Mouse (Mus musculus) megakaryocyte progenitor cell, adult 5-6 weeks (primary cell): ENCODE results near the gene Nceh1. TPM values are rescaled to one million over a fixed set of nuclear protein-coding genes. Genes with fewer than 3 reads are reported as not detected.

Experiments used
- ATAC-seq: replicated peaks from 2 replicates; pipeline ENCODE4 v1.8.0; 2016; ENCODE audit warnings: mild to moderate bottlenecking, moderate TSS enrichment, inconsistent platforms; ENCODE audit not compliant: poor library complexity
- total RNA-seq, 2 experiments: library from RNA; stranded (forward) in 1 of 2; stranded (reverse) in 1 of 2; fragments of 157-497, 149-512 nt in 1 of 2; fragments of 200-1000 nt in 1 of 2; gene quantifications; 2 replicates each; pipeline versions ENCODE4 v1.2.3 to v1.2.4; 2015 to 2017

Gene Nceh1
- total RNA-seq, 2 experiments from 2014 or later, result 16.8 to 17.6 TPM

DNA sequence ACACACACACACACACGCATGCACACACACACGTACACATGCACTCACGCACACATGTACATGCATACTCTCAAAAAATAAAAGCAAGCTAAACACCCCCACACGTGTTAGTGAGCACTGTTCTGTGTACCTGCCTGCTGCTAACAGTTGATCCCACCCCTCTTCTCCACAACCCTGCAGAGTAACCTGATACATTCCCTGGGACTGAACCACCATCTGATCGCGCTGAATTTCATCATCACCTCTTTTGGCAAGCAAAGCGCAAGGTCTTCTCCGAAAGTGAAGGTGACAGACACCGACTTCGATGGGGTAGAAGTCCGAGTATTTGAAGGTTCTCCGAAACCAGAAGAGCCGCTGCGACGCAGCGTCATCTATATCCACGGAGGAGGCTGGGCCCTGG is 39.7 kb downstream of the Nceh1 start:
- ATAC-seq, result no peak

DNA sequence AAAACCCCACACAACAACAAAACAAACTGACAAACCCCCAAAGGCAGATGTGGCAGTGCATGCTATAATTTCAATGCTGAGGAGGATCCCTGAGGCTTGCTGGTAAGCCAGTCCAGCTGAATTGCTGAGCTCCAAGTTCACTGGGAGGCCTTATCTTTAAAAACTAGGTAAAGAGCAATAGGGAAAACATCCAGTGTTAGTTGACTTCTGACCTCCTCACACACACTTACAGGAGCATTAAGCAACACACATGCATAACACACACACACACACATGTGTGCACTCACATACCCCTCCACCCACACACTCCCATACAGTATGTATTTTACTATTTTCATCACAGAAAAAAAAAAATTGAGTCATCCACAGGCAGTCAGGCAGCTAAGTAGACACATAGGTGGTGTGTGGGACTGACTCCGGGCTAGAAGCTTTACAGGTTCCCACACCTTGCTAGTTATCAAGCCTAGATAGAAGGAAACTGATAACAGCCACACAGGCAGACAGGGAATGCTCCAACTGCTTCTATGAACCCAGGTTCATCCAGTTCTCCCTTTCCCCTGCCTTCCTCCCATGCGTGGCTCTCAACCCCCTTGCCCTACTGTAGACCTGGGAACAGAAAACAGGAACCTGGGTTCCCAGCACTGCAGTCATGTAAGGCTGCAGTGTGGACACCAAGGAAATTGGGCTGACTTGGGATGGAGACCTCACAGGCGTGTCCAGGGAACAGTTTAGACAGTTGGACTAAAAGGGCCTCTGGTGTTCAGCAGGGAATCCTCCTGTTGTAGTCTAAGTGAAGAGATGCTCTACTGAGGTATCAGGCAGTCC is 45.1 kb downstream of the Nceh1 start:
- ATAC-seq, result peak; percentile 49; the same call in 1 of the 2 replicates

DNA sequence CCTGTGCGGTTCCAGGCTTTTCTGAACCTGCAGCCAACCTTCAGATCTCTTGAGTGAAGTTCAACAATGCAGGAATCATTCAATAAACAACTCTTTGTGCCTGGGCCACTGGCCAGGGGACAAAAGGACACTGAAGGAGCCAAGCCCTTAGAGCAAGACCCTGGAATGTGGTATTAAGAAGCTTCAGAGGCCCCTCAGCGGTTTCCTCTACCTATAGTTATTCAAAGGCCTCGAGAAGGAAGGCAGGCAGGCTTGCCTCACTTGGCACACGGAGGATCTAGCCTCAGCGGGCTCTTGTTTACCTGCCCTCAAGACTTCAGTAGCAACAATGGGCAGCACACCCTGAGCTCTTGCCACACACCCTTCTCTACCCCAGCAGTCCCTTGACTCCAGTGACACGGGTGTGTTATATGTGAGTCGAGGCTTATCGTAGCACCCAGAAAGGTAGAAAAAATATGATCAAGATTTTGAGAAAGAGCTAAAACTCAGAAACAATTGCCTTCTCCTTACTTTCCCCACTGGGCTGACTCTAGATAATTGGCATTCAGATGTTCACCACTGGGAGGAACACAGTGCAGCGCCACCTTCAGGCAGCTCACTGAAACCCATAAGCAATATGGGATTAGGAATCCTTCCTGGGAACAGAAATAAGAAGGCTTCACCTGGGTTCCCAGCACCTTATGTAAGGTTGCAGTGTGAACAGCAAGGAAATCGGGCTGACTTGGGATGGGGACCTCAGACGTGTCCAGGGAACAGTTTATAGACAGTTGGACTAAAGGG is 46.0 kb downstream of the Nceh1 start:
- peak; percentile 87 for ATAC-seq

DNA sequence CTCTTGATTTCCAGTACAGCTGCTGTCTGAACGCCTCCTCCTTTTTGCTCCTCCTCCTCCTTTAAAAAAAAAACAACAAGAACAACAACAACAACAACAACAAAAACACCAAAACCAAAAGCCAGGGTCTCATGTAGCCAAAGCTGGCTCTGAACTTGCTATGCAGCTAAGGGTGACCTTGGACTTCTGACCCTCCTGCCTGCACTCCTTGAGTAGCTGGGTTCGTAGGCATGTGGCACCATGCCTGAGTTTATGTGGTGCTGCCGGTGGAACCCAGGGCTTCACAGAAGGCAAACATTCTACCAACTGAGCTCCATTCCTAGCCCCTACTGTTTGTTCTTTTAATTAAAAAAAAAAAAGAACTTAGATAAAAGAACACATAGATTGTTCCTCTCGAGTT is 50.6 kb downstream of the Nceh1 start:
- no peak for ATAC-seq

DNA sequence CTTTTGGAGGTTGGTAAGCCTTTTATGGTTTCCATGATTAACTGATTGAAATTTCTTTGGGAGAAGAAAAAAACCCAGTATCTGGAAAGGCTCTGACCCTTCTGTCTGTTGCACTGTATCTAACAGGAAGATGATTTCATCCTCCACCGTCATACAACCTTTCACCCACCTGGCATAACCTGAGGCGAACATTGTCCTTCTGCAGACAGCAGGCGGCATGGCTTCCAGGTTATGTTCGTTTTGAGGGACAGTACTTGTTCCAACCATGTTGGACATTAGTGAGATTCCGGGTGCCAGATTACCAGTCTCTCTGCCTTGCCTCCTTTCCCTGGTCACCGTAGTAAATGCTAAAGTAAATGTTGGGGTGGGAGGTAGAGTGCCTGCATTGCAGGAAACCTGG is 51.1 kb downstream of the Nceh1 start:
- no peak for ATAC-seq

DNA sequence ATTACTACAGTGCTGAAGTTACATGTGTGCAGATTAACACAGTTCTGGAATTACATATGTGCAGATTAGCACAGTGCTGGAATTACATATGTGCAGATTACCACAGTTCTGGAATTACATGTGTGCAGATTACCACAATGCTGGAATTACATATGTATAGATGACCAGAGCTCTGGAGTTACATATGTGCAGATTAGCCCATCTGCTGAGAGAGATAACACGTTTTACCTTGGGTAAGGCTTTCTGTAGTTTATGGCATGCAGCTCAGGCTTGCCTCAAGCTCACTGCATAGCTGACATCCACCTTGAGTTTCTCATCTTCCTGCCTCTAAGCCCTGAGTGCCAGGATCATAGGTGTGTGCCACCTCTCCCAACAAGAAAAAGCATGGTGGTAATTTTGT is 52.2 kb downstream of the Nceh1 start:
- ATAC-seq, result peak; percentile 41

DNA sequence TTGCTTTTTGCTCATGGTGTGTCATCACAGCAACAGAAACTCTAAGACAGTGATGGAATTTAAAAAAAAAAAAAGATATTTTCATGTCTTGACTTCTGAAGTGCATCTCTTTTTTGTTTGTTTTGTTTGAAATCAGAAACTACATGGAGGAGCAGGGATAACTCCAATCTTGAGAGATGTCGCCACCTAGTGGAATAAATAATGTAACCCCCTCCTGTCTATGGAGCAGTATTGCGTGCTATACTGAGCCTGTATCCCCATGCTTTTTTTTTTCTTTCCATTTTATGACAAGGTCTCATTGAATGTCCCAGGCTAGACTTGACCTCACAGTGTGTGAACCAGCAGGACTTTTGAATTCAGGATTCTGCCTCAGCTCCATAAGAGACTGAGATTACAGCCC is 54.5 kb downstream of the Nceh1 start:
- ATAC-seq, result peak; percentile 92

DNA sequence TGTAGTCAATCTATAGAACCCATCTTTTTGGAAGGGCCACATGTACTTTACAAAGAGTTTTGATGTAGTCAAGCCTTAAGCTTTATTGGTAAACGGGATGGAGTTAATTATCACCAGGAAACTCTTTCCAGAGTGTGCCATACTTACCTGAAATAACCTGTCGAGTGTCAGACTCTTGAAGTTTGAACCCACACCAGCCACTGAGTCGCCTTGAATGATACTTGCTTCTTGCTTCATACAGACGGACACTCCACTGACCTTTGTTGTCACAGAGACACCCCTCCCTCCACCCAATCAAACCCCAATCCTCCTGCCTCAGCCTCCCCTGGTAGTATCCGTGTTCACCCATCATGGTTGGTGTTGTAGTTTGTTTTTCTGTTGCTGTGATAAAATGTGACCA is 55.8 kb downstream of the Nceh1 start:
- no peak for ATAC-seq

DNA sequence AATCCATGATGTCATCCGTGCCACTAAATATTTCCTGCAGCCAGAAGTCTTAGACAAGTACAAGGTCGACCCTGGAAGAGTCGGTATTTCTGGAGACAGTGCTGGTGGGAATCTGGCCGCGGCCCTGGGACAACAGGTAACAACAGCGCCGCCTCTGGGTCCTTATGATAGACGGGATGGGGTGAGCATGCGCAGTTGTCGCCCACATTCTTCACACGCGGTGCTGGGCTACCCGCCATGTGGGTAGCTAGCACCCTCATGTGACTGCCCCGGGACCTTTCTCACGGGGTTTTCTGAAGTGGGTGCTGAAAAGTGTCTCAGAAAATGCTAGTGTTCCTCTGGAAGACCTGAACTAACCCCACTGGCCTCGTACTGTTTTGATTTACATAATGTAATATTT is 56.8 kb downstream of the Nceh1 start:
- no peak for ATAC-seq

DNA sequence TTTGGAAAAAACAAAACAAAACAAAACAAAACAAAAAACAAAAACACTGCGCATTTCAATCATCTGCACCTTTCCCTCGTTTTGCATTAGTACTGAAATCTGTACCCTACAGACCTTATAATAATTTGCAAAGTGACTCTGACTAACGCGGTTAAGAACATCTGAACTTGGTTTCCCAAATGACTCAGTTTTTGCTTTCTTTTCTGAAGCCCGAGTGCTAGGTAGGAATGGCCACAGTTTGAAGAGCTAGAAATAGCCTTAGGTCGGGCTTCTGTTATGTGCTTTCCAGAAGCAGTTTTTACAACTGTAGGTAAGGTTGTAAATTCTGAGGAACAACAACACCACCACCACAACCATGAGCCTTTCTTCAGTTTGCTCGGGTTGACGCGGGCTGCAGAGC is 59.1 kb downstream of the Nceh1 start:
- no peak for ATAC-seq

DNA sequence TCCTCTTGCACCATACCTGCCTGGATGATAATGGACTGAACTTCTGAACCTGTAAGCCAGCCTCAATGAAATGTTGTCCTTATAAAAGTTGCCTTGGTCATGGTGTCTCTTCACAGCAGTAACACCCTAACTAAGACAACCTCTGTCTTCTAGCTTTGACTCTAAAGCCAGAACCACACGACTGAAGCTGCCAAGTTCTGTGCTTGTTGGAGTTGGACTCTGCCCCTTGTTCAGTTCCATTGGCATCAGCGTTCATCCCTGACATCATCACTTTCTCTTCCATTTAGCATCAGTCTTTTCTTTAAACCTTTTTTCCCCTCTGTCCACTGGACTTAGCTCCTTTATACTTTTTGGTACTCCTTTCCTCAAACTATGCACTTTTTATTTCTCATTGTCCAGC is 63.4 kb downstream of the Nceh1 start:
- ATAC-seq, result no peak

DNA sequence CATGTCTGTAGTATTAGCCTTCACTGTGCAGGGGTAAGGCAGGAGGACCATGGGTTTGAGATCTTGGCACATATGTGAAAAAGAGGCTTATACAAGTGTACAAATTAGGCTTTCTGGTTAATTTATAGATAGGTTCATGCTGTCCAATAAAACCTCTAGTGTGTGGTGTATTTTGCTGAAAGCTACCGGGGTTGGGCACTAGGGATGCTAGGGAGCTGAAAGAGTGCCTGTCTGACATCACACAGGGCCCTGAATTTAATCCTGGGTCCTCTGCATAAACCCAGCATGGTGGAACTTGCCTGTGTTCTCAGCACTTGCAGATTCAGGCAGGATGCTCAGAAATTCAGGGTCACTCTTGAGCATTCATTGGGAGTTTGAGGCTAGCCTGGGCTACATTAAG is 65.0 kb downstream of the Nceh1 start:
- peak; percentile 39; the same call in 1 of the 2 replicates for ATAC-seq

DNA sequence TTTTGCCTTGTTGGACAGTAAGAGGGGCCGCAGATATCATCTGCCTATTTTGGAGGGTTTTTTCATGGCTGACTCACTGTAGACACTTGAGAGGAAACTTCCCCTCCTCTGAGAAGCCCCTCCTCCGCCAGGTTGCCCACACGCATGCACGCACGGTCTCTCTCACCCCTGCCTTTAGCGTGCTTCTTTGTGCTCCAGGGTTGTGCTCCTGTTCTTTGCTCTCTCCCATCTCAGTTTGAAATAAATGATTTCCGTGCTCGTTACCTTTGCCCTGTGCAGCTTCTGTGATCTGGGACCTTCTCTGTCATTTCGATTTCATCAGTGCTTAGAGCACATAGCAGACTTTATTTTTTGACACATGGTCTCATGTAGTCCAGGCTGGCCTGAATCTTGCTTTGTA is 66.3 kb downstream of the Nceh1 start:
- ATAC-seq, result no peak

DNA sequence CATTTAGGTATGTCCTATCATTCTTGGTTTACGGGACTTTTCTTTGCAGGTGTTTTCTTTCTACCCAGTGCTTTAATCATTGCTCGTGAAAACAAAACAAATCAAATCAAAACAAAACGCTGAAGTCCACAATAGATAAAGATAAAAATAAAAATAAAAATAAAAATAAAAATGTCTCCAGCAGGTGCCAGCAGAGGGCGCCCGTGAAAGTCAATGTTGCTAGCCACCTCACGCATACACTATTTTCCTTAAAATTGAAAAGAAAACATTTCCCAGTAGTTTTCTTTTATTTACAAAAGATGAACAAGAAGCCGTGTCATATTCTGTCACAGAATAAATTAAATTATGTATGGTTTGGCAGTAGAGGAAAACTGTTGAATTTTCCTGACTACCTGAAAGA is 68.2 kb downstream of the Nceh1 start:
- ATAC-seq, result 0 out of 2 replicates have a peak, but pooled peaks have one; percentile 42

DNA sequence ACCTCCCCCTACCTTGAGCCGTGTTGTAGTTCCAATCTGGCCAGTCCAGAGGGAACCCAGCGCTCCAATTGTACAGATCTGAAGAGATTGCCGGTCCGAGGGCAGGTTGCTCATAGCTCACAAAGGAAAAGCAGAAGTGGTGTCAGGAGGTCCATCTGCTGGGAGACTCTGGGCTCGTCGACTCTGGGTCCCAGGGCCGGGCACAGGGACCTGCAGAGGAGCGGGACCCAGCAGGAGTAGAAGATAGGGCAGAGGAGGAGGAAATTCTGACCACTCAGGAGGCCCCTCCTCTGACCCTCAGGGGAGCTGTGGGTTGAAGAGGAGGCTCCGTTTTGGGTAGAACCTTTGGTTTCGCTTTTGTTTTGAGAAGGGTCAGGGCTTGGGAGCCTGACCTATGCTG is 75.7 kb downstream of the Nceh1 start:
- peak; percentile 98 for ATAC-seq

DNA sequence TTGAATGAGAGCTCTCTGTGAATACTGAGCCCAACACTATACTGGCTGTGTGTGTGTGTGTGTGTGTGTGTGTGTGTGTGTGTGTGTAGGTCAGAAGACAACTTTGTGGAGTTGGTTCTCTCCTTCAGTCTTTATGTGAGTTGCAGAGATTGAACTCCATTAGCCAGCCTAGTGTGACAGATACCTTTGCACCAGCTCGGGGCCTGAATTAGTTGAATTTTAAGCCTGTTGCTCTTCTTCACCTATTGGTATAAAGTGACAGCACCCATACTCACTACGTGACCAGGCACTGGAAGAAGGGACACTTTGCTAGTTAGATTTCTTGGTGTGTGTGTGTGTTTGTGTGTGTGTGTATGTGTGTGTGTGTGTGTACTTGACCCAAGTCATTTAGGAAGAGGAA is 77.6 kb downstream of the Nceh1 start:
- no peak for ATAC-seq

DNA sequence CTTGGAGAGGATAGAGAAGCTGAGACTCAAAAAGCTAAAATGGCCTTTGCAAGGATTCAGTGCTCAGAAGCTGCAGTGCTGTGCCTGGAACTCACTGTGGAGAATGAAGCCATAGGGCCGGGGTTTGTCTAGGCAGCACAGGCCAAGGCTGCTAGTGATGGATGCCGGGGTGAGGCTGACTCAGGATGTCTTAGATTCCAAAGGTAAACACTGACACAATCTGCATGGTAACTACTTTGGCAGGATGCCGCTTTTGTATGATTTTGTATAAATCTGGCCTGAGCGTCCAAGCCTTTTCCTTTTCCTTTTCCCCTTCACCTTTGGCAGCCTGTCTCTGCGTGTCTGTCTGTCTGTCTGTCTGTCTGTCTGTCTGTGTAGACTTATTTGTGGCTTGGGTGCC is 84.6 kb downstream of the Nceh1 start:
- no peak for ATAC-seq

DNA sequence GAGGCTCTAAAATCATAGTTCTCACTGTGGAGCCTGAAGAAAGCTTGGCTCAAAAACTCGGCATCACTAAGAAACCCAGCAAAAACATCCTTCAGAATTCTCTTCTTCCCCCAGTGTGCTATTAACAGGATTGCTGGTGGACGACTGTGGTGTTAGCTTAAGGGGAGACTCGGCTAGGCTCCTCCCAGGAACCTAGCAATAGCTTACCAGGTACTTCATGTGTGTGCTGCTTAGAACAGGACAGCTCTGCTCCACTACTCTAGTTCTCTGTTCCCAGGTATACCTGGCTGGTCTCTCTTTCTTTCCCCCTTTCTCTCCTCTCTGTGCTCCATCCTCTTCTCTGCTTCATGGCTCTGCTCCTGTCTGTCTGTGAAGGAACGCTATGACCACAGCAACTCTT is 85.1 kb downstream of the Nceh1 start:
- no peak for ATAC-seq

DNA sequence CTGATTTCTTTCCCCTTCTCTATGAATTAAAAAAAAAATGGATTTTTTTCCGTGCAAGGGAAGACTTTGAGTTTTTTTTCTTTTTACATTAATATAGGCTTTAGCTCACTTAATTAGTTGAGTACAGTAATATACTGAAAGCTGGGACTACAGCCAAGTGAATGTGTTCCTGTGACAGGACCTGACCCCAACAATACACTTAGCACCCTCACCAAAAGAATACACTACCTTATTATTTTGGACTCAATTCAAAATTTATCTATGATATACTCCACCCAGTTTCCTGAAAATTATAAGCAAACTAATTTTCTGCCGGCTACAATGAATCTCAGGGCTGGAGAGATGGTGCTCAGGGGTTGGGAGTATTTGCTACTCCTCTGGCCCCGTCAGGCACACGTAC is 86.4 kb downstream of the Nceh1 start:
- ATAC-seq, result no peak

DNA sequence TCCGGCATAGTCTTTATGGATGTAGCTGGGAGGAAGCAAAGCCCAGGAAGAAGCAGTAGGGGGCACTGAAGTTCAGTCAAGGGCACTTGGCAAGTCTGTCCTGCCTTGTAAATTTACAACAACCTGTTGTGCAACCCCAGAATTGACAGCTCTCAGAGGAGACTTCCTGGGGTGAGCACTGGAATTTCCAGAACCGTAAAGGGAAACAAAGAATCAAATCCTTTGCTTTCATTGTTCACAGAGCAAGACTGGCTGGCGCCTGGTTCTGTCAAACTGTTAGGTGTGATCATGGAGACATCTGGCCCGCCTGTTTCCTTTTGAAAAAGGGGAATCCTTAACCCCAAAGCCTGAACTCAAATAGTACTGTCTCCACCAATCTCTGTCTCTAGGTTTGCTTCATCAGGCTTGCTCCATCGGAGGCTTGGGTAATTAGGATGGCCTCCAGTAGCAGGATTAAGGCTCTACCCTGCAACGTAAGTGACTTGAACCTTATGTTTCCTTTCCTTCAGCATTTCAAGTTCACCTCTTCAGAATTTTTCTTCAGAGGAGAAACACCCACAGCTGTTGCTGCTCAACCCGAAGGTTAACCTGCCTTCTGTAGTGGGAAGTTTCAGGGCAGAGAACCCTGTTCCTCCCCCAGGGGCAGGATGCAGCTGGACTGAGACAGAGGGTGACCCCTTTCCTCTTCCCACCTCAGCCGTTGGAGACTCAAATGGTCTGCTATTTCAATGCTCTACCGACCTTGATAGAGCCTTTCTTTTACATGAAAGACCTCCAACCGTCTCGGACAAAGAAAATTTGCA is 87.6 kb downstream of the Nceh1 start:
- ATAC-seq, result peak; percentile 95

DNA sequence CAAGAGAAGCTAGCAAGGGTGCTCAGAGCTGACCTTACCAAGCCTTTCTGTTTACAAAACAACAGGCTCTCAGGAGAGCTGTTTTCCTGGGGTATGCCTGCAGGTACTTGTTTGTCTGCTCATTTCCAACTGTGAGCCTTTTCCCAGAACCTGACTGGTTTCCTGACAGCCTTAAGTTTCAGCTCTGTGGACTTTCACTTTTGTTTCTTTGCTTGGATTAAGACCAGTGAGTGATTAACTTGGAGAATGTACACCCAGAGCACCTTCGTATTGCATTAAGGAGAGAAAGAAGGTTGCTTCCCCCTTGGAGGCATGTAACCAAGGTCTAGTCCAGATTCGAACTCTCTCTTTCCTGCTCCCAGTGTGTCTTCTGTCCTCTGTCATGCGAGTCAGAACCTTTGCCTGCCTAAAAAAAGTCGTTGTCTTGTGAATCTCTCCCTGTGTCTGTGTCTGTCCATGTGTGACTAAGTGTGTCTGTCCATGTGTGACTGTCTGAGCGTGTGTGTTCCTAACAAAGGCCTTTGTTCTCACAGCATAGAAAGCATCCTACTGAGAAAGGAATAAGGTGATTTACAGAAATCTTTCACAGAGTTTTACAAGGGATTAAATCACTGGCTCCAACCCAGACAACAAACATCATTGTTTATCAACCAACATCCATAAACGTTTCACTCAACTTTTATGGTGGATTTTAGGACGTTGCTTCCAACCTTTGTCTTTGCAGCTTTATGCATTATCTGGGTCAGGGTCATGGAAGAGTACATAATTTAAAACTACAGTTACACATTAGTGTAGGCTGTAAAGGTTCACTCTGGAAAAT is 90.4 kb downstream of the Nceh1 start:
- ATAC-seq, result no peak
